Mouse (Mus musculus): Measurements from ENCODE around the gene Tpm4.
"Not testable (repeated sequence)": the region's sequence is repeated elsewhere in the genome, so short reads cannot be mapped to it uniquely, and the experiment has no call there.

Tpm4 gene

GRCm38 (mm10) chr8:72134756-72135445 is at the start of gene Tpm4:
TSS of gene Tpm4 (plus strand) at chr8:72134975.
- DNase-seq (ENCODE audit: low spot score), result peak; percentile 60

- not testable (repeated sequence) for DNase-seq (ENCODE audit: low spot score)
Measured at GRCm38 (mm10) chr8:72087611-72088010, 47.2 kb upstream of the Tpm4 start.

- not testable (repeated sequence) for DNase-seq (ENCODE audit: low spot score)
Measured at GRCm38 (mm10) chr8:72096721-72097120, 38.1 kb upstream of the Tpm4 start.

GRCm38 (mm10) chr8:72099377-72100103 is 35.2 kb upstream of the Tpm4 start:
- peak; percentile 46 for DNase-seq (ENCODE audit: low spot score)

GRCm38 (mm10) chr8:72105165-72105564 is 29.6 kb upstream of the Tpm4 start:
- DNase-seq (ENCODE audit: low spot score), result no peak

- DNase-seq (ENCODE audit: low spot score), result no peak
Measured at GRCm38 (mm10) chr8:72106740-72107139, 28.0 kb upstream of the Tpm4 start, which contains the start of gene Olfr374. TSS of gene Olfr374 (plus strand) at chr8:72107040.

GRCm38 (mm10) chr8:72110876-72111275 is 23.9 kb upstream of the Tpm4 start:
- no peak for DNase-seq (ENCODE audit: low spot score)

GRCm38 (mm10) chr8:72112486-72112885 is 22.3 kb upstream of the Tpm4 start:
- no peak for DNase-seq (ENCODE audit: low spot score)

- DNase-seq (ENCODE audit: low spot score), result no peak
Measured at GRCm38 (mm10) chr8:72115202-72115601, 19.6 kb upstream of the Tpm4 start.

GRCm38 (mm10) chr8:72118616-72119015 is 16.2 kb upstream of the Tpm4 start:
- no peak for DNase-seq (ENCODE audit: low spot score)

GRCm38 (mm10) chr8:72121486-72121885 is 13.3 kb upstream of the Tpm4 start:
- not testable (repeated sequence) for DNase-seq (ENCODE audit: low spot score)

GRCm38 (mm10) chr8:72121997-72122396 is 12.8 kb upstream of the Tpm4 start:
- no peak for DNase-seq (ENCODE audit: low spot score)

GRCm38 (mm10) chr8:72127834-72128233 is 6.9 kb upstream of the Tpm4 start:
- no peak for DNase-seq (ENCODE audit: low spot score)

- no peak for DNase-seq (ENCODE audit: low spot score)
Measured at GRCm38 (mm10) chr8:72131251-72131650, 3.5 kb upstream of the Tpm4 start.

GRCm38 (mm10) chr8:72131901-72132300 is 2.9 kb upstream of the Tpm4 start:
- no peak for DNase-seq (ENCODE audit: low spot score)

- DNase-seq (ENCODE audit: low spot score), result no peak
Measured at GRCm38 (mm10) chr8:72132417-72132816, 2.4 kb upstream of the Tpm4 start.

- DNase-seq (ENCODE audit: low spot score), result no peak
Measured at GRCm38 (mm10) chr8:72132891-72133290, 1.9 kb upstream of the Tpm4 start.

GRCm38 (mm10) chr8:72133507-72133906 is 1.3 kb upstream of the Tpm4 start:
- no peak for DNase-seq (ENCODE audit: low spot score)

GRCm38 (mm10) chr8:72135446-72136301 is 899 bp downstream of the Tpm4 start:
- DNase-seq (ENCODE audit: low spot score), result peak; percentile 24

- peak; percentile 70 for DNase-seq (ENCODE audit: low spot score)
Measured at GRCm38 (mm10) chr8:72136302-72136978, 1.7 kb downstream of the Tpm4 start.

- DNase-seq (ENCODE audit: low spot score), result no peak
Measured at GRCm38 (mm10) chr8:72137431-72137830, 2.7 kb downstream of the Tpm4 start.

- no peak for DNase-seq (ENCODE audit: low spot score)
Measured at GRCm38 (mm10) chr8:72138456-72138855, 3.7 kb downstream of the Tpm4 start.

All from testis, postnatal 14 days (tissue).